Mouse (Mus musculus) frontal cortex, adult 2 months (tissue): ENCODE data around the gene Pidd1. TPM values are rescaled to one million over a fixed set of nuclear protein-coding genes. Genes with fewer than 3 reads are reported as not detected.

ENCODE experiments used
- DNase-seq, 2 experiments: peaks; one replicate each; pipeline ENCODE4 v3.0.0; 2022; ENCODE audit warnings: low spot score in 1 of 2; ENCODE audit errors: extremely low spot score in 1 of 2
- polyA plus RNA-seq: library from polyadenylated mRNA; depleted of rRNA; stranded (reverse); fragments of >200 nt; gene quantifications from 2 replicates; pipeline ENCODE4 v1.2.3, GENCODE M21; 2012

Gene Pidd1
- polyA plus RNA-seq, 1 experiment, result 3.5 TPM

DNA sequence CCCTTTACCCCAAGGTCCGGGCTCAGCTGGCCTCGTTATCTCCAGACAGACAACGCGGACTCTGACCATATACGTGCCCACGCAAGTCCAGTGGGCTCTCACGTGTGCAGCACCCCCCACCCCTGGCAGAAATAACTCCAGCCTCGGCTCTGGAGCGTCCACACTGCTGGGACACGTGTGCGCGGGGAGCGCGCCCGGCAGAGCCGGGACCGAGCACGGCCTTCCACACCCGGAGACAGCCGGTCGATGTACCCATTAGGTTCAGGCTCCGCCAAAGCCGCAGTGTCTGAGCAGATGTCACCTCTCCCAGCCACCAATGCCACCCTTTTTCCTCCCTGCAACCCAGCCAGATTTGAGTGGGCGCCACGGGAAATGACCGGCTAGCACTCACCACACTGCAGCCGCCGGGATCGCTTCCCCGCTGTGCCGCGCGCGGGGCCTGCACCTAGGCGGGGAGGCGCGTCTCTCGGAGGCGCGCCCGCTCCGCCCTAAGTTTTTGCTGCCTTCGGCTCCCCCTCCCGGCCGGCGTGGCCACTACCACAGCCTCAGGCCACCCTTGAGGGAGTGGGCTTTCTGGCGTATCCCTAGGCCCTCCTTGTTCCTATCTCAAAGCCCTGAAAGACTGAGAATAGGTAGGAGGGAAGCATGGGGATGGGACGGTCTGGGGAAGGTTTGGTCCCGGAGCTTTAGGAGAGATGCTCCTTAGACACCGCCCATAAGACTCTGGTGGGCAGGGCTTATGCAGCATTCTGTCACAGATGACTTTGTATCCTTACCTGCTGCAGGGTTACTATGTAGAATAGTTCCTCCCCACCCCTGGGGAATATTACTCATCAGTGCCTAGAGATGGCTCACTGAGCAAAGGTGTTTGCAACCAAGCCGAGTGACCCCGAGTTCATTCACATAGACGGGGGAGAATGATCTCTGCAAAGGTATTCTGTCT, 6.4 kb downstream of the Pidd1 start, which contains the start of gene Slc25a22:
TSS of gene Slc25a22 (minus strand) at position 715 of the 943 bp plus-strand sequence.
- DNase-seq, result peak in 1 of 2 experiments; percentile 81

DNA sequence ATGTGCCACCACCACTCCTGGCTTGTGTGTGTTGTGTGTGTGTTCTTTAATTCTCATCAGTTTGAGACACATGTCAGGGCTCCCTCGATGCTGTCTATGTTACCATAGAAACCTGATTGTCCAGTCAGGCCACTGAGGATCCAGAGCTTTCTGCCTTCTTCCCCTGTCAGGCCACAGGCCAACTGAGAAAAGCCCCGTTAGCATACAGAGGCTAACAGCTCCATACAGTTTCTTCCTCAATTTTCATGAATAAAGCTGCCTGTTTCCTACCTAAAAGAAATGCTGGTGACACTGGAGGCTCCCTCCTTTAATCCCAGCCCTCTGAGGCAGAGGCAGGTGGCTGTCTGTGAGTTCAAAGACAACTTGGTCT, 7.3 kb downstream of the Pidd1 start:
- no peak for DNase-seq

DNA sequence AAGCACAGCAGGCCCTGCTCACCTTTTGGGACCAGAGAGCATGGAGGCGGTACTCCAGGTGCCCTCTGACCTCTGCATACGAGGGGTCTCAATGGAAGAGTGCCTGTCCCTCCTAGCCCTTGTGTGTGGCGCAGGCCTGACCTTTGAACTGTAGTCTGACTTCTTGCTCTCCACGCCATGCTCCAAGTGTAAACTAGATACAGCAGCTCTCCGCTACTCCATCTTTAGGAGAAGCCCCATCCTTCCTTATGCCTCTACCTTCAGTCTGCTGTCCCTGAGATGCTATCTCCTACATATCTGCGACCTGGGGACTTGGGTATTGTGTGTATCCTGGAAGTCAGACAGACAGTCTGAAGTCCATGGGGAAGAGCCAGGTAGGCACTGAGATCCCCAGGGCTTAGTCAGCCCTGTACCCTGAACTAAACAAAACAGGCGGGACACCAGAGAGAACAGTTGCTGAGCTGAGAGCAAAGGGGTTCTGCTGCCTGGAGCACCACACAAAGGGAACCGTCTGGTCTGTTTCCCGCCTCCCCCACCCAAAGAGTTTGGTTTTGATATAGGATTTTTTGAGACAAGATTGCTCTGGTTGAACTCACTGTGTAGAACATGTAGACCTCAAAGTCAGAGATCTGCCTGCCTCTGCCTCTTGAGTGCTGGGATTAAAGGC, 7.8 kb downstream of the Pidd1 start:
- DNase-seq, result no peak

DNA sequence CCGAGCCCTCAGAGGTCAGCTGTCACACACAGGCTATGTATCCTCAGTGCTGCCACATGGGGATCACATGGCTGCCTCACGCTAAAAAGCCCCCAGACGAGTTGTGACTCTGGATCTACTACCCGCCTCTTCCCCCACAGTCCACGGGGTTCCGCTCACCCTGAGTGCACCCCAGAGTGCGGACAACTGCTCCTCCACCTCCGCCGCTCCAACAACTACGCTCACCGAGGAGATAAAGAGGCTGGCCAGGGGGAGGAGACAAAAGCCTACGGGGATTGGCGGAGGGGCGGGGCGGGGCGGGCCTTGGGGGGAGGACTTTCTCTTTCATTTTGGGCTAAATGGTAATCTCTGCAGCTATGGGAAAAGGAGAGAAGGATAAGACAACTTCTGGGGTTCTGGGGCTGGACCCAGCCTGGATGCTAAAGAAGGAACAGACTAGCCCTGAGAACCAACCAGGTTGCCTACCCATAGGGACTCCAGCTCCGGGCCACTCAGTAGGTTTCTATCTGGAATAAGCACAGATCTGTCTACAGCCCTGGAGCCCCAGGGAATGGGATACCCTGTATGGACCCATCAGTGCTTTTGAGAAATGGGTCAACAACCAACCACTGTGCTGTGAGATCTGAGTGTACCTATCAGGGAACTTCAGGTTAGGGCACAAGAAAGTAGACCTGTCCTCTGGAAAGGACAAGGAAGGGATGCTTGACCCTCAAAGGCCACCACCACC, 8.5 kb downstream of the Pidd1 start:
- peak in 1 of 2 experiments; percentile 65 for DNase-seq

DNA sequence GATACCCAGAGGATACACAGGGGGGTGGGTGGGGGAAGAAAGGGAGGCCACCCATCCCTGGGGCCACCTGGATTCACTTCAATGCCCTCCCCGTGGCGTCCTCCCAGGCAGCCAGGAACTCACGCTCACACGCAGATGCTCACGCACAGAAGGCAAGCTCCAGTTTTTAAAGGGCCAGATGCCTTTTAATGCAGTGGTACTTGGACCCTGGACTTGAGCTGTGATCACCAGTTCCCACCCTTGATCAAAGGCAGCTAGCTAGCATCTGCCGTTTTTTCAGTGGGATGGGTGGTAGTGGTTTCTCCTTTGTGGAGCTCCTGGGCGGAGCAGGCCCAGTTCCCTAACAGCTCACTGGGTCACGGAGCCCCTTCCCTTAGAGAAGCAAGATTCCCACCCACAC, 9.4 kb downstream of the Pidd1 start:
- peak in 1 of 2 experiments; percentile 80 for DNase-seq

DNA sequence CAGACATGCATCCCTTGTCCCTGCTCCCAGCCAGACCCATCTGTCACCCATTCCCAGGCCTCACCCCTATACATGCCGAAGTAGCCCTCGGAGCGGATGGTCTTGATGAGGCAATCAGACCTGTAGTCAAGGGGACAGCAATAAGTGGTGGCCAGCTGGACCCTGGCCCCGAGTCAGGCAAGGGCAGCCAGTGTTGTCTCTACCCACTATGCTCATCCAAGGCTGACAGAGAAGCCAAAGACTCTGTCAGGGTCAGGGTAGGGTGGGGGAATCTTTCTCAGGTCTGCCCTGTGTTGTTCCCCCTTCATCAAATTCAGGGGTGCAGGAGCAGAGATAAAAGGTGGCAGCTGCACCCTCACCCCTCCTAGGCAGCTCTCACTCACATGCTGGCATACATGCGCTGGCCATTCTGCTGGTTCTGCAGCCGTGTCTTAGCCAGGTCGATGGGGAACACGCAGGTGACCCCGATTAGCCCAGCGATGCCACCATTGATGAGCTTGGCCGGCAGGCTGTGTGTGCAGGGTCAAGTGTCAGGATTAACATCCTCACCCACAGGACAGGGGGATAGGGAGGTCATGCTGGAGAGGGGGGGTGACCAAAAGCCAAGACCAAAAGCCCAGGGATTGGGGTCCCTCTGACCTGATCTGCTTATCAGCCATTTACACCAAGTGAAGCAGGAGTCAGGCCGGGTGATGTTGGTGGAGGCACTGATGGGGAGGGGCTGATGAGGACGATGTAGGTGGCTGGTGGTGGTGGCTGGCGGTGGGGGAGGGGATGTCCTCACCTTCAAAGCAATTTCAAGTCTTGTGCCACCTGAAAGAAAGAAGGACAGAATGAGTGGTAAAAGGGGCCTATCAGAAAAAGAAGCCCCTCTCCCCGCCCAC, 10.1 kb downstream of the Pidd1 start:
- DNase-seq, result no peak

DNA sequence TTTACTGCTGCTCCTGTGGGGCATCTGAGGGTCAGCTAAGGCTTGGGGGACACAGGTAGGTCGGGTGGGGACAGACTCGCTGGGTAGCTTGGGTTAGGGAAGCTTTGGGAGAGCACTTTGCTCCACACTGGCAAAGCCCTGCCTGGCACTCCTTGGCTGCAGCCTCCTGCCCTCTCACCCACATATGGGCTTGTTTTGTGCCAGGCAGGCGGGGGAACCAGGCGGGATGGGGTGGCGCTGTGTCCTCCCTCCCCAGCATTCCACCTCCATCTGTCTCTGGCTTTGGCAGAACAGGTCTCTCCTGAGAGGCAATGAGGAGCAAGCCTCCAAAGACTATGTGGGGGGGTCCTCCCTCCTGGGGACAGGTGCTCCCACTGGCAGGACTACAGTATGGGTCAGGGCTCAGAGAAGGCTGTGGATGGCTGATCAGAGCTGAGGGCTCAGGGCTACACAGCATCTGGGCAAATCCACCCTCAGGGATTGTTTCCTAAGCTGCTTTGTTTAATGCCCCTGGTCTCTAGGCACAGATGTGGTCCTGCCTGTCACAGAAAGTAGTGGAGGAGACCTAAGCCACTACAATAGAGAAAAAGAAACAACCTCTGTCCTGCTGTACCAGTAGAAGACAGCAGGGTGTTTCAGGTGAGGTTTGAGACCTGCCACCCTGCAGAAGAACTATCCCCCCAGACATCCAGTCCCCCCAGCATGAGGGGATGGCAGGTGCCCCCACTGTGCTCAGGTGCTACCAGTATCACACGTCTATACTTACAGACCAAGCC, 10.9 kb downstream of the Pidd1 start:
- no peak for DNase-seq

DNA sequence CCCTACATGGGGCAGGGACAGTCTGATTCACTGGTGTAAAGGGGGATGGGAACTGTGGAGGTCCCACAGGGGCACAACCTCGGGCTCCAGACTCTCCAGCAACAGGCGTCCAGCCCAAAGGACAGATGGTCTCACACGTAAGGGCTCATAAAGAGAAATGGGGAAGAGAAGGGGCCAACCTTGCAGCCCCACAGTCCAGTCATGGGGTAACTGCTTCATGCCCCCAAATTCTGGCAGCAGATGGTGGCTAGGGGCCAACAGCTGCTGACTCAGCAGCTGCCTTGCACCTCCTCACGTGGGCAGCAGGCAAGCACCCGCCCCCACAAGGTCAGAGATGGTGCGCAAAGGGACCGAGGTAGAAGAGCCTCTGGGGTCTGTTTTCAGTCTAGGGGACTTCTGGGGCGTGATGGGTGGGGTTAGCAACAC, 11.6 kb downstream of the Pidd1 start:
- no peak for DNase-seq

DNA sequence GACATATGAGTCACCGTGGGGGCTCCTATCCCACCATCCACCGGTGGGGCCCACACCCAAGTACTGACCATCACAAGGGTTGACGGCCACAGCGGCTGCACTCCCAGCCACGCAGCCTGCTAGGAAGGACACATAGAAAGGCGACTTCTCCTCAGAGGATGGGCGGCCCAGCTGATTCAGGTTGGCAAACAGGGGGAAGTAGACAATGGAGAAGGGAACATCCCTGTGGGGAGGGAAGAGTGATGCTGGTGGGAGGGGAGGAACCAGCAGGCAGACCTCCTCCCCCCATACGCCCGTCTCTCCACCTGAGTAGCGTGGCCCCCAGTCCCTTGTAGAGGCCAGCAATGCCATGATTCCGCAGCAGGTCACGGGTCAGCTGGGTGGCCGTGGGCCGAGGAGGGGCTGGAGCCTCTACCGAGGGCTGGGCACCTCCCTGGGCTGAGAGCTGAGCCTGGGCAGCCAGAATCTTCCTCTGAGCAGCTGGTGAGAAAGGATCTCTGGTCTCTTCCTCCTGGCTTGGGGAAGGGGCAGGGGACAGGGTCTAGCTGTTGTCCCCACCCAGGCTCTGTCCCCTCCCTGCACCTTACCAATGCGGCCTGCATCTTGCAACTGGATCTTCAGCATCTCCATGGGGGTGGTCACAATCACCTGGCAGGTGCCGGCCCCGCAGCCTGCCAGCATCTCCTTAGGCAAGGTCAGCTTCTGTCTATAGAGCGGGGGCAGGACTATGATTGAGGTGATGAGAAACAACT, 12.2 kb downstream of the Pidd1 start:
- no peak for DNase-seq

DNA sequence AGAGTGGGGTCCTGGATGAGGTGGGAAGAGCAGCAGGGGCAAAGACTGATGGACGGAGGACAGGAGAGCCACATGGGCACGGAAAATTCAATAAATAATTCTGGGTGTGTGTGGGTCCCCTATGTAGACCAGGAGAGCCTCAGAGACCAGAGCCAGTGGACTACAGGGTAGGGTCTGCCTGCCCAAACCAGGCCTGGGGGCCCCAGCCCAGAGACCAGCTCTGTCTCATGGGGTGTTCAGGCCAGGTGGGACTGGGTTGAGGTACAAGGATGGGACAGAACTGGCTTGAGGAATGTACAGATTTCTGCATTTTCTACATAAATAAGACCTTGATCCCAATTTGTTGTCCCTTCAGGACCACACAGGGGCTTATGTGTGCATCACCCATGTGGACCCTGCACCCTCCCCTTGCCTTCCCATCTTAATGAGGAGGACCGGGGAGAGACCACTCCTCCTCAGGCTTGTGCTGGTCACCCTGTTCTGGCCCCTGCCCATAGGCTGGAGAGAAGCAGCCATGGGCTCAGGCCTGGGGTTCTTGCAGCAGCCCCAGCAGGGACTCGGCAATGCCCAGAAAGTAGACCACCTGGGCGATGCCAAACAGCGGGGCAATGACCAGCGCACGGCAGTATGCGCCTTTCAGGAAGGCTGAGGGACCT, 13.1 kb downstream of the Pidd1 start:
- DNase-seq, result no peak

DNA sequence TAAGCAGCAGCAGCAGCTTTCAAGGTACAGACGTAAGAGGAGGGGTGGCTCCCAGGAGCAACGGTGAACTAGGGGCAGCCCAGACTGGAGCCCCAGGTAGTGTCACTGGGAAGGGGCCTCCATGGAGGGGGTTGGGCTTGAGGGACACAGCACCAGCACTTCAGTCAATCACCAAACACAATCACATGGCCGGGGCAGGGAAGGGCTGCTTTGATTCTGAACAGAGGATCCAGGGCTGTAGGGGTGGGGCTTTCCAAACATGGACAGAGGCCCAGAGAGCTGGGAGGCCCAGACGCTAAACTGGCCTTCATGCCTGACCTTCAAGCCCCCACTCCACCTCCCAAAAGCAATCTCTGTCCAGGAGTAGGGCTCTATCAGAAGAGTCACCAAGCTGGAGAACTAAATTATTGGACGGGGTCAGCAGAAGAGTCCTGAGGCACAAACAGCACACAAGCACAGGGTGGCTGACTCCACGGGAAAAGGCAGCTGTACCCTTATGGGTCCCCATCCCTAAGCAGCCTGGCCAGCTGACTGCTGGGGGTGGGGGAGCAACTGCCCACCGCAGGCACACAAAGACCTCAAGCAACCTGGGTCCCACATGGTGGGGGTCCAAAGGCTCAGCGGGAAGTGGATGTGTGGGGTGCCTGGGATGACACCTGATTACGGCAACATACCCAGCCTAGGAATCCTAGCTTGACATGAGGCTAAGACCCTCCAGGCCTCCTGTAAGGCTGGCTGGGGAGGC, 13.8 kb downstream of the Pidd1 start:
- DNase-seq, result no peak

DNA sequence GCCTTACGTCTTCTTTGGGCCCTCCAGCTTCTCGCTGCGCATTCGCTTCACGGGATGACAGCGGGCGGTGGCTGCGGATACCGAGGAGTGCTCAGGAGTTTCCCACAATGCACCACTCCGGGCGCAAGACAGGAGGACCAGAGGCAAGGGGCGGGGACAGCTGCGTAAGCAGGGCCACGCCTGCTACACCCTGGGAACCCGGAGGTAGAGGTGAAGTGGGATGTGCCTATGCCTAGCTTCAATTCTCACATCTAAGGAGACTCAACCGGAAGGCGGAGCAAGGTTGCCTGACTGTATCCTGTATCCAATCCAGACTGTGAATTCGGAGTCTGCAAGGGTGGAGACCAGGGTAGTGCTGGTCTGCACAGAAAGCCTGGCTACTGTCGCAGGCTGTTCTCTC, 14.5 kb downstream of the Pidd1 start, which contains the start of gene Cend1:
TSS of gene Cend1 (minus strand) at position 182 of the 400 bp plus-strand sequence.
- DNase-seq, result peak; percentile 90 to 94

DNA sequence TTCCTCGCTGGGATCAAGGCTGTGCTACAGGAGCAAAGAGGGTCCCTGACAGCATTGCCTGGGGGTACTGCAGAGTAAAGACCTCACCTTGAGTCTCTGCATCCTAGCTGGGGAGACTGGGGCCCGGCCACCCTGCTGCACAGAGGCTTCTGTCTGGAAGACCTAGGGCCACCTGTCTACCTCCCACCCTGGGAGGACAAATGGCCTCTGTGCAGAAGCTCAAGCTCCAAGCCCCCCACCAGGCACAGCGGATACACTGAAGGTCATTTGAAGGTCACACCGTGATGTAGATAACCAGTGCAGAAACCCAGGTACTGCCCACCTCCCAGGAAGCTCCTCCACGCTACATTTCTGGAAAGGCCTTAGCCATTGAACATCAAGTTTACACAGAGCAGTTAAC, 15.1 kb downstream of the Pidd1 start:
- DNase-seq, result no peak

DNA sequence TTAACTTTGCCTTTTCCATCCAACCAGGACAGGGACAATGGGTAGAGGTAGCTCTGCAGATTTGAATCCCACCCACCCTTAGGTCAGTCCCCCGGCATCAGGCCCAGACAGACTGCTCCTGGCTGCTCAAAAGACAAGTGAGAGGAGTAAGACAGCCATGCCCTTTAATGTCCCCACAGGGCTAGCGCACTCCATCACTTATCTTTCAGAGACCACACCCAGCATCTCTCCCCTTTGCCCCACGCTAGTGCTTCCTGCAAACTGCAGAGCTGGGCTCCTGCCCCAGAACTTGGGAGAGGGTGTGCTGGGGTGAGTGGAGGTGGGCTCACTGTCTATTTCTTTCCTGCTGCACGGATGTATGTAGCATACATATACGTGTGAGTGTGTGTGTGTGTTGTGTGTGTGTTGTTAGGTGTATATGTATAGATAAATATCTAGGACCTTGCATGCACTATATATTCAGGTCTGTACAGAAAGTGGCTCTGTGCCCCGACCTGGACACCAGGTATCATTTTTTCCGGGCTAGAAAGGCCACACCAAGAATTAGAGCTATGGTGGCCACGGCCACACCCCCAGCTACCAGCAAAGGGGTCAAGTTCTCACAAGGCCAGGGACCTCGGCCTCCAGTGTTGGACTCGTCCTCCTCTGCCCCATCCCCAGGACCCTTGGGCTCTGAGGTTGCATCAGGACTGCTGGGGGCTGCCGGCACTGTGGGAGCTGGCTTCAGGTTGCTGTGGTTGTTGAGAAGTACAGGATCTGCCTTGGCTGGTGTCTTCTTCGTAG, 16.7 kb downstream of the Pidd1 start:
- no peak for DNase-seq

DNA sequence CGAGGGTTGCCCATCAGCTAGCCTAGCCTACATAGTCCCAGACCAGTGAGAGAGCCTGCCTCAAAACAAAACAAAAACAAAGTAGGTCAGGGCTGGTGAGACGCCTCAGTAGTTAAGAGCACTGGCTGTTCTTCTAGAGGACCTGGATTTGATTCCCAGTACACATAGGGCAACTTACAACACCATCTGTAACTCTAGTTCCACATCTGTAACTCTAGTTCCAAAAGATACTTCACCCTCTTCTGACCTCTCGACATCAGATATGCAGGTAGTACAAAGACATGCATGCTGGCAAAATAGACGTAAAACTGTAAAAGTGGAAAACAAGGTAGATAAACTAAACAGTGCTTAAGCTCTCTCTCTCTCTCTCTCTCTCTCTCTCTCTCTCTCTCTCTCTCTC, 20.0 kb downstream of the Pidd1 start:
- no peak for DNase-seq

DNA sequence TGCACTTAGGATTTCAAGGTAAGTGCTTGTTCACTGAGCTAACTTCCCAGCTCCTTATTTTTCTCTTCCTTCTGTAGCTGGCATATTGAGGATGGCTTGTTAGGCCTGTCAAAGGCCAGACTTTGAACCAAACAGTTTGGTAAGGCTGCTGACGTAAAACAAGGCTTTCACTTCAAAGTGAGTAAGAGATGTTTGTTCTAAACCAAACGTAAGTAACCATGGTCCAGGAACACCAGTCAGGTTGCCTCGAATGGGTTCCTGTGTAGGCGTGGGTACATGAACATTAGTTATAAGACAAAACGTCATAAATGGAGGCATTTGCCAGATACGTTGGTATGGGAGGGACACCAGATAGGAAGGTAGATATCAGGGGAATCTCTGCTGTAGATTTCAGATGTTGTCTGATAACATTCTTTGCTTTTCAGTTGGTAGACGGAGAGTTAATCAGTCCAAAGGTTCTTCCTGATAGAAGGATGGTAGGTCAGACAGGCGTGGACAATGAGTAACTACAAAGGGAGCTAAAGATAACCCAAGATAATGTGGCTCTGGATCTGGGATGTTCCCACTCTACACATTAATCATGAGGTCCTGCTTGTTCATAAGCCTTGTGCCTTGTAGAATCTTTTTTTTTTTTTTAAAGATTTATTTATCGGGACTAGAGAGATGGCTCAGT, 23.7 kb downstream of the Pidd1 start:
- DNase-seq, result no peak
